Mouse (Mus musculus): Measurements from ENCODE around the gene Kcnj15.

- TF ChIP-seq CTCF (IDR thresholded peaks at IDR 0.05; ENCODE audit: control insufficient read depth, insufficient read depth, low read length) (no peak), POLR2A (IDR thresholded peaks at IDR 0.05; ENCODE audit: borderline replicate concordance, control insufficient read depth, low read depth, low read length) (no peak)
Observed at GRCm38 (mm10) chr16:95291450-95292101, 34.2 kb downstream of the Kcnj15 start.

Measured in bone marrow, adult 2 months (tissue).